Mouse (Mus musculus) liver, embryonic 12.5 days (tissue): ENCODE data around the gene Pebp1. TPM values are rescaled to one million over a fixed set of nuclear protein-coding genes. Genes with fewer than 3 reads are reported as not detected.

ENCODE experiments used
- ATAC-seq: fragments of 200-750 bp; cut with Nextera tagmentation; 2 replicates; pipeline ENCODE4 v1.8.0; 2017; ENCODE audit warnings: moderate number of reproducible peaks, mild to moderate bottlenecking, moderate library complexity
- H3K27ac ChIP-seq: fragments of 300-500 bp; sonication (generic); 2 replicates; pipeline ENCODE4 v1.5.1; 2016; ENCODE audit warnings: mild to moderate bottlenecking
- H3K27me3 ChIP-seq: fragments of 300-500 bp; sonication (generic); replicated peaks from 2 replicates; pipeline ENCODE4 v1.6.1; 2016; ENCODE audit warnings: mild to moderate bottlenecking, moderate library complexity
- H3K36me3 ChIP-seq: fragments of 300-500 bp; sonication (generic); 2 replicates; pipeline ENCODE4 v1.6.1; 2016; ENCODE audit warnings: mild to moderate bottlenecking, moderate library complexity
- H3K4me1 ChIP-seq: fragments of 300-500 bp; sonication (generic); 2 replicates; pipeline ENCODE4 v1.6.1; 2016
- H3K4me2 ChIP-seq: fragments of 300-500 bp; sonication (generic); 2 replicates; pipeline ENCODE4 v1.6.1; 2016; ENCODE audit warnings: mild to moderate bottlenecking, moderate library complexity
- H3K4me3 ChIP-seq: fragments of 300-500 bp; sonication (generic); 2 replicates; pipeline ENCODE4 v1.5.1; 2016; ENCODE audit warnings: mild to moderate bottlenecking, moderate library complexity
- H3K9ac ChIP-seq: fragments of 300-500 bp; sonication (generic); 2 replicates; pipeline ENCODE4 v1.6.1; 2016; ENCODE audit warnings: mild to moderate bottlenecking, moderate library complexity
- H3K9me3 ChIP-seq: fragments of 300-500 bp; sonication (generic); replicated peaks from 2 replicates; pipeline ENCODE4 v1.6.1; 2016; ENCODE audit warnings: mild to moderate bottlenecking, moderate library complexity
- WGBS: fragments of 180-500 bp; shearing (Covaris S2); methylation state at CpG from one replicate; pipeline ENCODE4 v1.1.7; 2016; ENCODE audit not compliant: insufficient replicate concordance; 5-methylcytosine and 5-hydroxymethylcytosine counted together
- polyA plus RNA-seq: library from polyadenylated mRNA; unstranded; fragments of >200 nt; fragmentation: Nextera tagmentation; extraction: Ambion mirVana; gene quantifications from 2 replicates; pipeline ENCODE4 v1.2.1, GENCODE M21; 2016

Gene Pebp1
- 311 and 318 TPM in 2 replicates for polyA plus RNA-seq

- no peaks in the 10 kb centered on the region; the same call in 1 of the 2 replicates for H3K9me3 ChIP-seq
- no peaks in the 10 kb centered on the region for H3K27me3 ChIP-seq
- peaks cover 36% of the 10 kb centered on the region for H3K36me3 ChIP-seq
- H3K4me1 ChIP-seq: peaks cover 42% of the 10 kb centered on the region
- peak within 1 kb of the TSS; percentile 91 for H3K4me2 ChIP-seq
- ATAC-seq: peak; percentile 97
- WGBS: under 1% methylated on average over 77 of the region's 77 CpGs
- H3K9ac ChIP-seq: peak within 1 kb of the TSS; percentile 80
- H3K4me3 ChIP-seq: peak within 1 kb of the TSS; percentile 70
- peak within 1 kb of the TSS; percentile 58 for H3K27ac ChIP-seq
Observed at GRCm38 (mm10) chr5:117286831-117287822, at the start of gene Pebp1. Pebp1 (minus strand) TSS chr5:117287625.

- Histone ChIP-seq H3K4me3 (no peak overlapping the region), H3K27me3 (peaks cover 13% of the 10 kb centered on the region; the same call in 1 of the 2 replicates), H3K4me2 (no peak overlapping the region), H3K9me3 (no peaks in the 10 kb centered on the region), H3K36me3 (0 out of 2 replicates have a peak, but pooled peaks cover 4% of the 10 kb centered on the region), H3K4me1 (no peaks in the 10 kb centered on the region), H3K27ac (no peak overlapping the region), H3K9ac (no peak overlapping the region)
- no peak for ATAC-seq
- 77% methylated on average over 7 of the region's 7 CpGs for WGBS
Observed at GRCm38 (mm10) chr5:117330457-117330856, 43.0 kb upstream of the Pebp1 start.

- H3K27ac ChIP-seq: no peak overlapping the region
- no peak for ATAC-seq
- H3K36me3 ChIP-seq: no peaks in the 10 kb centered on the region
- H3K9me3 ChIP-seq: no peaks in the 10 kb centered on the region
- peaks cover 23% of the 10 kb centered on the region for H3K27me3 ChIP-seq
- H3K4me2 ChIP-seq: no peak overlapping the region
- H3K9ac ChIP-seq: no peak overlapping the region
- 46% methylated on average over 6 of the region's 6 CpGs for WGBS
- no peak overlapping the region for H3K4me3 ChIP-seq
- H3K4me1 ChIP-seq: no peaks in the 10 kb centered on the region
Observed at GRCm38 (mm10) chr5:117326408-117326807, 39.0 kb upstream of the Pebp1 start.

GRCm38 (mm10) chr5:117323751-117324150 is 36.3 kb upstream of the Pebp1 start:
- no peak overlapping the region for H3K27ac ChIP-seq
- no peaks in the 10 kb centered on the region for H3K9me3 ChIP-seq
- no peak for ATAC-seq
- H3K4me2 ChIP-seq: no peak overlapping the region
- no peaks in the 10 kb centered on the region for H3K36me3 ChIP-seq
- peaks cover 11% of the 10 kb centered on the region for H3K4me1 ChIP-seq
- H3K4me3 ChIP-seq: no peak overlapping the region
- WGBS: 68% methylated on average over 9 of the region's 9 CpGs
- no peak overlapping the region for H3K9ac ChIP-seq
- peaks cover 45% of the 10 kb centered on the region for H3K27me3 ChIP-seq

- peak within 1 kb of the TSS; percentile 65 for H3K4me3 ChIP-seq
- peaks cover 26% of the 10 kb centered on the region for H3K4me1 ChIP-seq
- peak; percentile 71 for ATAC-seq
- no peak within 1 kb of the TSS; the same call in 1 of the 2 replicates for H3K27ac ChIP-seq
- H3K4me2 ChIP-seq: peak within 1 kb of the TSS; percentile 89
- peak within 1 kb of the TSS; percentile 61 for H3K9ac ChIP-seq
- peaks cover 88% of the 10 kb centered on the region for H3K27me3 ChIP-seq
- no peaks in the 10 kb centered on the region for H3K9me3 ChIP-seq
- under 1% methylated on average over 81 of the region's 81 CpGs for WGBS
- no peaks in the 10 kb centered on the region for H3K36me3 ChIP-seq
Observed at GRCm38 (mm10) chr5:117318741-117319629, 31.6 kb upstream of the Pebp1 start, which contains the start of gene Vsig10. Vsig10 (plus strand) TSS chr5:117319083.

GRCm38 (mm10) chr5:117314587-117315428 is 27.4 kb upstream of the Pebp1 start:
- H3K4me2 ChIP-seq: no peak overlapping the region
- peaks cover 34% of the 10 kb centered on the region for H3K4me1 ChIP-seq
- ATAC-seq: no peak
- H3K9ac ChIP-seq: no peak overlapping the region
- no peak overlapping the region for H3K27ac ChIP-seq
- no peak overlapping the region for H3K4me3 ChIP-seq
- no peaks in the 10 kb centered on the region for H3K9me3 ChIP-seq
- 24% methylated on average over 9 of the region's 9 CpGs for WGBS
- peaks cover 61% of the 10 kb centered on the region for H3K27me3 ChIP-seq
- no peaks in the 10 kb centered on the region for H3K36me3 ChIP-seq

- Histone ChIP-seq H3K4me3 (peak overlapping the region; percentile 30), H3K27me3 (peaks cover 52% of the 10 kb centered on the region), H3K9me3 (no peaks in the 10 kb centered on the region), H3K36me3 (no peaks in the 10 kb centered on the region), H3K4me1 (peaks cover 26% of the 10 kb centered on the region), H3K27ac (no peak overlapping the region), H3K9ac (no peak overlapping the region), H3K4me2 (peak overlapping the region; percentile 55)
- WGBS: 29% methylated on average over 10 of the region's 10 CpGs
- ATAC-seq: no peak
Observed at GRCm38 (mm10) chr5:117313909-117314308, 26.5 kb upstream of the Pebp1 start.

GRCm38 (mm10) chr5:117313420-117313819 is 26.0 kb upstream of the Pebp1 start:
- Histone ChIP-seq H3K9ac (no peak overlapping the region), H3K27me3 (peaks cover 47% of the 10 kb centered on the region), H3K4me1 (peaks cover 24% of the 10 kb centered on the region), H3K36me3 (no peaks in the 10 kb centered on the region), H3K4me3 (peak overlapping the region; percentile 30), H3K4me2 (peak overlapping the region; percentile 55), H3K27ac (no peak overlapping the region), H3K9me3 (no peaks in the 10 kb centered on the region)
- WGBS: 12% methylated on average over 14 of the region's 14 CpGs
- 0 out of 2 replicates have a peak, but pooled peaks have one; percentile 18 for ATAC-seq

- 13% methylated on average over 11 of the region's 11 CpGs for WGBS
- peak overlapping the region; percentile 33 for H3K4me2 ChIP-seq
Observed at GRCm38 (mm10) chr5:117307699-117308098, 20.3 kb upstream of the Pebp1 start.

GRCm38 (mm10) chr5:117306826-117307225 is 19.4 kb upstream of the Pebp1 start:
- 76% methylated on average over 2 of the region's 2 CpGs for WGBS
- no peak for ATAC-seq
- no peaks in the 10 kb centered on the region for H3K36me3 ChIP-seq
- no peak overlapping the region for H3K27ac ChIP-seq
- no peak overlapping the region for H3K4me2 ChIP-seq
- 0 out of 2 replicates have a peak, but pooled peaks cover 2% of the 10 kb centered on the region for H3K9me3 ChIP-seq
- H3K4me1 ChIP-seq: 0 out of 2 replicates have a peak, but pooled peaks cover 9% of the 10 kb centered on the region
- no peaks in the 10 kb centered on the region for H3K27me3 ChIP-seq
- no peak overlapping the region for H3K9ac ChIP-seq
- H3K4me3 ChIP-seq: no peak overlapping the region

More at GRCm38 (mm10) chr5:117307699-117308098, 20.3 kb upstream of the Pebp1 start:
- Histone ChIP-seq H3K9ac (no peak overlapping the region), H3K4me1 (0 out of 2 replicates have a peak, but pooled peaks cover 9% of the 10 kb centered on the region), H3K4me3 (no peak overlapping the region), H3K36me3 (no peaks in the 10 kb centered on the region), H3K27ac (no peak overlapping the region), H3K27me3 (no peaks in the 10 kb centered on the region), H3K9me3 (0 out of 2 replicates have a peak, but pooled peaks cover 2% of the 10 kb centered on the region)
- peak; percentile 66 for ATAC-seq
